Mouse (Mus musculus) c-Kit-positive CD71-positive TER-119-positive erythroid progenitor cells, embryonic 14.5 days (primary cell): ENCODE results near the gene Itpkc.

Source experiments
- DNase-seq: peaks from one replicate; pipeline ENCODE4 v3.0.0-alpha.2; 2013; ENCODE audit warnings: low spot score

Itpkc gene

GRCm38 (mm10) chr7:27164112-27164947 is 64.1 kb downstream of the Itpkc start:
- no peak for DNase-seq

- no peak for DNase-seq
These were observed 65.0 kb downstream of the Itpkc start for GRCm38 (mm10) chr7:27163450-27163805.

GRCm38 (mm10) chr7:27162780-27163449 is 65.5 kb downstream of the Itpkc start:
- DNase-seq: no peak

- no peak for DNase-seq
These were observed 66.7 kb downstream of the Itpkc start for GRCm38 (mm10) chr7:27161744-27162143.

- no peak for DNase-seq
These were observed 67.5 kb downstream of the Itpkc start for GRCm38 (mm10) chr7:27160921-27161320.

GRCm38 (mm10) chr7:27159882-27160281 is 68.6 kb downstream of the Itpkc start:
- DNase-seq: peak; percentile 75

- DNase-seq: no peak
These were observed 69.2 kb downstream of the Itpkc start for GRCm38 (mm10) chr7:27159256-27159655.

- DNase-seq: no peak
These were observed 70.3 kb downstream of the Itpkc start for GRCm38 (mm10) chr7:27158171-27158570.
